ENCODE assay signal across 9 mouse cellular contexts in the genomic region with DNA sequence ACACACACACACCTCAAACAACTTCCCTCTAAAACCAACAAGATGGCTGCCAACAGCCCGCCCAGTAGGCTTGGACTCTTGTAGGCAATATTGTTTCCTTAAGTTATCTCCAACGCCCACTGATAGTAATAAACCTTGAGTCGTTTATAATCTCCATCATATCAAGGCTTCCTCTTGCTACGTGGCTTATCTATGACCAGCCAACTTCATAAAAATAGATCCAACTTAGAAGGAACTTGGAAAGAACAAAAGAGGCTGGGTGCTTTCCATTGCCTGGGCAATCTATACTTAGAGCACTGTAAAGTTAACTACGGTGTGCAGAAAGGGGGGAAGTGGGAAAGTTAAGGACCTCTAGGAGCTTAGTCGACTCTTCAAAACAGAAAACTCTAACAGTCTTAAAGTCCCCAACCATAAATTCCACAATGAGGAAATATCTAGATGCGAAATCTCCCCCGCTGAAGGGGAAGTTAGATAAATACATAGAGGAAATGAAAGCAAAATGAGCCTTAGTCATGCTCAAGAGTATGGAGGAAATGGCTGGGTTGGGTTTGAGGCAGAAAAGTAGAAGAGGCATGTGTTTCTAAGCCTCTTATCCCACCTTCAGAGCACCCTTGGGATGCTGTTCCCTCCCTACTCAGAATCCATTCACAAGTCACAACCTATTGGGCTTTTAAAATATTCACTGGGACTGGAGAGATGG.
DNase-seq lines count a peak whose midpoint lies in the region; ATAC-seq and TF ChIP-seq lines count a peak whose summit lies in the region.
"Had no signal": no experiment of that assay in that cellular context is flagged by ENCODE, and none has a peak within 500 bp of the region (broad histone marks: within the 10 kb centered on the region; RNA-seq: fewer than 3 reads in every experiment).

No protein-coding gene starts in this region.

- H3K36me3 ChIP-seq in stomach, postnatal 0 days (ENCODE audit: control insufficient read depth, insufficient read depth, low read length): no peaks in the 10 kb centered on the region
- H3K36me3 ChIP-seq in embryonic facial prominence, embryonic 10.5 days (replicated peaks): no peaks in the 10 kb centered on the region

- peak; percentile 74 for ATAC-seq in megakaryocyte, adult 5-6 weeks (ENCODE audit: poor library complexity, severe bottlenecking)
- ATAC-seq in stomach, postnatal 0 days (ENCODE audit: low FRiP score, low TSS enrichment): no peak

- no peaks in the 10 kb centered on the region for H3K9me3 ChIP-seq in stomach, postnatal 0 days (ENCODE audit: control insufficient read depth, low read length)
- H3K9me3 ChIP-seq in embryonic facial prominence, embryonic 10.5 days: no peaks in the 10 kb centered on the region

- no peaks in the 10 kb centered on the region for H3K27me3 ChIP-seq in stomach, postnatal 0 days (ENCODE audit: control insufficient read depth, insufficient read depth, low read length)
- H3K27me3 ChIP-seq in embryonic facial prominence, embryonic 10.5 days (replicated peaks; ENCODE audit: low read depth, poor library complexity, severe bottlenecking): peaks cover 5% of the 10 kb centered on the region; the same call in 1 of the 2 replicates

- WGBS in stomach, postnatal 0 days: 75% methylated on average over 8 of the region's 8 CpGs
- WGBS in embryonic facial prominence, embryonic 10.5 days: 91% methylated on average over 8 of the region's 8 CpGs

- no peak for TF ChIP-seq CTCF in stomach, postnatal 0 days (IDR thresholded peaks at IDR 0.05; ENCODE audit: low read depth)

- no peak for TF ChIP-seq EP300 in stomach, postnatal 0 days (optimal IDR thresholded peaks at IDR 0.05)

- no peak overlapping the region for H3K9ac ChIP-seq in stomach, postnatal 0 days (ENCODE audit: low read length)

- 0 out of 2 replicates have a peak, but pooled peaks cover 3% of the 10 kb centered on the region for H3K4me1 ChIP-seq in stomach, postnatal 0 days (replicated peaks; ENCODE audit: control insufficient read depth, insufficient read depth)
- H3K4me1 ChIP-seq in embryonic facial prominence, embryonic 10.5 days: peaks cover 15% of the 10 kb centered on the region

- no peak overlapping the region for H3K4me3 ChIP-seq in stomach, postnatal 0 days (ENCODE audit: low read depth, low read length)
- H3K4me3 ChIP-seq in embryonic facial prominence, embryonic 10.5 days: no peak overlapping the region

- DNase-seq in 416B (ENCODE audit: low read depth): peak; percentile 93
- DNase-seq in B cell, adult 2 months: peak; percentile 12 to 21
- peak; percentile 10 for DNase-seq in c-Kit-positive CD71-positive TER-119-negative erythroid progenitor cells, embryonic 14.5 days (ENCODE audit: low read depth)
- no peak for DNase-seq in cerebellum, adult 8-10 months
- DNase-seq in stomach, postnatal 0 days (ENCODE audit: low spot score): no peak
- no peak for DNase-seq in embryonic facial prominence, embryonic 10.5 days (ENCODE audit: low spot score)
- DNase-seq: kidney, adult 2 months; spleen, adult 18-20 months had no signal

- no peak overlapping the region for H3K27ac ChIP-seq in stomach, postnatal 0 days (replicated peaks)
- H3K27ac ChIP-seq in embryonic facial prominence, embryonic 10.5 days (replicated peaks): no peak overlapping the region

- H3K4me2 ChIP-seq in stomach, postnatal 0 days (replicated peaks; ENCODE audit: low read depth): no peak overlapping the region

Comparison
In these comparisons a context has a peak if more than half of its experiments do, and no peak if none do; other contexts are left out.
1. DNase-seq: peak in 416B (single experiment), B cell, adult 2 months (2 of 2) and c-Kit-positive CD71-positive TER-119-negative erythroid progenitor cells, embryonic 14.5 days (single experiment); none in cerebellum, adult 8-10 months (single experiment), stomach, postnatal 0 days (single experiment) and embryonic facial prominence, embryonic 10.5 days (single experiment).